Mouse (Mus musculus) limb, embryonic 11.5 days (tissue): ENCODE measurements around the gene Myl6. TPM values are rescaled to one million over a fixed set of nuclear protein-coding genes. Genes with fewer than 3 reads are reported as not detected.
"Not testable (repeated sequence)": the region's sequence is repeated elsewhere in the genome, so short reads cannot be mapped to it uniquely, and the experiment has no call there.

Source experiments
- ATAC-seq: fragments of 200-750 bp; cut with Nextera tagmentation; 2 replicates; pipeline ENCODE4 v1.8.0; 2017; ENCODE audit warnings: low read depth; ENCODE audit not compliant: insufficient number of reproducible peaks, low FRiP score, low TSS enrichment
- DNase-seq: peaks from one replicate; pipeline ENCODE4 v3.0.0-alpha.2; 2015; ENCODE audit warnings: low spot score
- H3K27ac ChIP-seq: fragments of 300-500 bp; sonication (generic); replicated peaks from 2 replicates; pipeline ENCODE4 v1.5.1; 2014; ENCODE audit warnings: low read depth, mild to moderate bottlenecking, low read length
- H3K27me3 ChIP-seq: fragments of 300-500 bp; sonication (generic); 2 replicates; pipeline ENCODE4 v1.6.1; 2014; ENCODE audit warnings: mild to moderate bottlenecking, low read length, mixed read lengths; ENCODE audit not compliant: control insufficient read depth, insufficient read depth
- H3K36me3 ChIP-seq: fragments of 300-500 bp; sonication (generic); 2 replicates; pipeline ENCODE4 v1.6.1; 2014; ENCODE audit warnings: mild to moderate bottlenecking, low read length, moderate library complexity, mixed read lengths; ENCODE audit not compliant: control insufficient read depth, insufficient read depth
- H3K4me1 ChIP-seq: fragments of 300-500 bp; sonication (generic); 2 replicates; pipeline ENCODE4 v1.6.1; 2014; ENCODE audit warnings: low read length, mixed read lengths; ENCODE audit not compliant: control insufficient read depth, insufficient read depth
- H3K4me2 ChIP-seq: fragments of 300-500 bp; sonication (generic); 2 replicates; pipeline ENCODE4 v1.6.1; 2014; ENCODE audit warnings: low read depth, mild to moderate bottlenecking, moderate library complexity; ENCODE audit not compliant: severe bottlenecking
- H3K4me3 ChIP-seq: fragments of 300-500 bp; sonication (generic); 2 replicates; pipeline ENCODE4 v1.5.1; 2014; ENCODE audit warnings: low read depth, low read length
- H3K9ac ChIP-seq: fragments of 300-500 bp; sonication (generic); 2 replicates; pipeline ENCODE4 v1.6.1; 2014; ENCODE audit warnings: mild to moderate bottlenecking, low read length
- H3K9me3 ChIP-seq: fragments of 300-500 bp; sonication (generic); 2 replicates; pipeline ENCODE4 v1.6.1; 2016; ENCODE audit warnings: low read length; ENCODE audit not compliant: control insufficient read depth
- WGBS: fragments of 180-500 bp; shearing (Covaris S2); extraction: QIAGEN DNeasy Blood & Tissue Kit; methylation state at CpG from one replicate; pipeline ENCODE4 v1.1.7; 2014; 5-methylcytosine and 5-hydroxymethylcytosine counted together
- polyA plus RNA-seq: library from polyadenylated mRNA; unstranded; fragments of >200 nt; fragmentation: Nextera tagmentation; extraction: Ambion mirVana; gene quantifications from 2 replicates; pipeline ENCODE4 v1.2.1, GENCODE M21; 2014

Gene Myl6
- polyA plus RNA-seq, 1 experiment from 2014 or later: 696 TPM

- no peak overlapping the region for H3K9ac ChIP-seq
- H3K36me3 ChIP-seq: no peaks in the 10 kb centered on the region; the same call in 1 of the 2 replicates
- H3K9me3 ChIP-seq: no peaks in the 10 kb centered on the region
- no peak overlapping the region for H3K4me3 ChIP-seq
- H3K27ac ChIP-seq: no peak overlapping the region
- H3K4me1 ChIP-seq: no peaks in the 10 kb centered on the region
- DNase-seq: no peak
- WGBS: 87% methylated on average over 4 of the region's 4 CpGs
- peaks cover 31% of the 10 kb centered on the region for H3K27me3 ChIP-seq
- no peak overlapping the region for H3K4me2 ChIP-seq
- no peak for ATAC-seq
Measured at GRCm38 (mm10) chr10:128515044-128515443, 21.1 kb upstream of the Myl6 start.

GRCm38 (mm10) chr10:128511761-128512160, 17.8 kb upstream of the Myl6 start:
- Histone ChIP-seq H3K4me3 (no peak overlapping the region), H3K9ac (no peak overlapping the region), H3K4me2 (no peak overlapping the region), H3K27me3 (peaks cover 15% of the 10 kb centered on the region), H3K36me3 (peaks cover 2% of the 10 kb centered on the region; the same call in 1 of the 2 replicates), H3K9me3 (no peaks in the 10 kb centered on the region), H3K4me1 (no peaks in the 10 kb centered on the region), H3K27ac (no peak overlapping the region)
- ATAC-seq: no peak
- DNase-seq: no peak
- 79% methylated on average over 12 of the region's 12 CpGs for WGBS

GRCm38 (mm10) chr10:128511189-128511588, 17.2 kb upstream of the Myl6 start:
- DNase-seq (no peak), ATAC-seq (no peak)
- Histone ChIP-seq H3K4me2 (no peak overlapping the region), H3K27ac (no peak overlapping the region), H3K9ac (no peak overlapping the region), H3K27me3 (peaks cover 9% of the 10 kb centered on the region), H3K4me3 (no peak overlapping the region), H3K4me1 (no peaks in the 10 kb centered on the region), H3K36me3 (peaks cover 2% of the 10 kb centered on the region; the same call in 1 of the 2 replicates), H3K9me3 (no peaks in the 10 kb centered on the region)
- WGBS: 87% methylated on average over 9 of the region's 9 CpGs

- WGBS: 81% methylated on average over 11 of the region's 11 CpGs
- Histone ChIP-seq H3K36me3 (0 out of 2 replicates have a peak, but pooled peaks cover 2% of the 10 kb centered on the region), H3K4me1 (no peaks in the 10 kb centered on the region), H3K9me3 (no peaks in the 10 kb centered on the region), H3K9ac (no peak overlapping the region), H3K27ac (no peak overlapping the region), H3K4me2 (no peak overlapping the region), H3K27me3 (peaks cover under 1% of the 10 kb centered on the region; the same call in 1 of the 2 replicates), H3K4me3 (no peak overlapping the region)
- ATAC-seq: no peak
- DNase-seq: no peak
Measured at GRCm38 (mm10) chr10:128510301-128510700, 16.4 kb upstream of the Myl6 start.

GRCm38 (mm10) chr10:128509831-128510230, 15.9 kb upstream of the Myl6 start:
- Histone ChIP-seq H3K9ac (no peak overlapping the region), H3K36me3 (0 out of 2 replicates have a peak, but pooled peaks cover 2% of the 10 kb centered on the region), H3K4me3 (no peak overlapping the region), H3K27me3 (no peaks in the 10 kb centered on the region), H3K9me3 (no peaks in the 10 kb centered on the region), H3K27ac (no peak overlapping the region), H3K4me1 (no peaks in the 10 kb centered on the region), H3K4me2 (no peak overlapping the region)
- ATAC-seq (no peak), DNase-seq (no peak)
- WGBS: 84% methylated on average over 4 of the region's 4 CpGs

- Histone ChIP-seq H3K4me3 (no peak overlapping the region), H3K27me3 (no peaks in the 10 kb centered on the region), H3K4me1 (no peaks in the 10 kb centered on the region), H3K9ac (no peak overlapping the region), H3K4me2 (no peak overlapping the region), H3K36me3 (0 out of 2 replicates have a peak, but pooled peaks cover 2% of the 10 kb centered on the region), H3K9me3 (no peaks in the 10 kb centered on the region), H3K27ac (no peak overlapping the region)
- 90% methylated on average over 9 of the region's 9 CpGs for WGBS
- ATAC-seq (no peak), DNase-seq (no peak)
Measured at GRCm38 (mm10) chr10:128509203-128509602, 15.3 kb upstream of the Myl6 start.

- ATAC-seq (no peak), DNase-seq (no peak)
- no peak overlapping the region for H3K4me2 ChIP-seq
- 0 out of 2 replicates have a peak, but pooled peaks cover 2% of the 10 kb centered on the region for H3K36me3 ChIP-seq
- no peak overlapping the region for H3K4me3 ChIP-seq
- no peaks in the 10 kb centered on the region for H3K4me1 ChIP-seq
- H3K27me3 ChIP-seq: no peaks in the 10 kb centered on the region
- no peaks in the 10 kb centered on the region for H3K9me3 ChIP-seq
- whole genome bisulfite sequencing: 82% methylated on average over 9 of the region's 9 CpGs
- no peak overlapping the region for H3K9ac ChIP-seq
- H3K27ac ChIP-seq: no peak overlapping the region
Measured at GRCm38 (mm10) chr10:128508260-128508659, 14.3 kb upstream of the Myl6 start.

GRCm38 (mm10) chr10:128505974-128506373, 12.0 kb upstream of the Myl6 start:
- ATAC-seq (no peak), DNase-seq (no peak)

GRCm38 (mm10) chr10:128505371-128505667, 11.4 kb upstream of the Myl6 start:
- H3K9ac ChIP-seq, H3K9me3 ChIP-seq, H3K4me1 ChIP-seq, DNase-seq, H3K36me3 ChIP-seq, H3K27ac ChIP-seq, H3K27me3 ChIP-seq, H3K4me2 ChIP-seq, ATAC-seq, H3K4me3 ChIP-seq: not testable (repeated sequence)
- WGBS: 91% methylated on average over 5 of the region's 5 CpGs

More at GRCm38 (mm10) chr10:128505974-128506373, 12.0 kb upstream of the Myl6 start:
- Histone ChIP-seq H3K36me3 (0 out of 2 replicates have a peak, but pooled peaks cover 2% of the 10 kb centered on the region), H3K9ac (no peak overlapping the region), H3K4me2 (no peak overlapping the region), H3K27me3 (no peaks in the 10 kb centered on the region), H3K4me3 (no peak overlapping the region), H3K4me1 (no peaks in the 10 kb centered on the region), H3K9me3 (no peaks in the 10 kb centered on the region), H3K27ac (no peak overlapping the region)
- 96% methylated on average over 14 of the region's 14 CpGs for WGBS
